Mouse (Mus musculus) kidney, adult 9 months (tissue): ENCODE results near the gene Pbld1.

ENCODE experiments used
- DNase-seq: peaks from one replicate; pipeline ENCODE4 v3.0.0; 2022

Gene Pbld1

GRCm38 (mm10) chr10:63098191-63098590 lies 38.2 kb downstream of the Pbld1 start:
- no peak for DNase-seq

DNA sequence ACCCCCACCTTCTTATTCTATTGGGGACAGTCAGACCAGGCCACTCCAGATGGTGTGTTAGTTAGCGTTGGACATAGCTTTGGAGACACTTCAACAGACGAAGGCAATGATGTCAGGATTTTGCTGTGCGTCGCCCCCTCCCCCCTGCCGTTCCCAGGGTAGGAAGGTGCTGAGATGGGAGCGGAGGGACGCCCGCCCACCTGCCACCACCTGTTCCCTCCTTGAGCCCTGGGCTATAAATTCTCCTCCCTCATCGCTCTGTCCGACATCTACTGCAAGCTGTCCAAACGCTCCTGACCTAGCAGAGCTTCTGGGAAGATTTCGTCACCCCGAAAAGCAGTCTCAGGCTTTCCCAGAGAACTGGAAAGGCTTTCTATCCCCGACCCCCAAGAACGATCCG lies 39.6 kb downstream of the Pbld1 start, which contains the start of gene Atoh7:
Atoh7 (plus strand) TSS at position 131 of the 400 bp plus-strand sequence.
- no peak for DNase-seq

- DNase-seq: no peak
Observed at GRCm38 (mm10) chr10:63099941-63100562, 40.1 kb downstream of the Pbld1 start.

- DNase-seq: no peak
Observed at GRCm38 (mm10) chr10:63100657-63101056, 40.7 kb downstream of the Pbld1 start.

- peak; percentile 42 for DNase-seq
Observed at GRCm38 (mm10) chr10:63113027-63113604, 53.2 kb downstream of the Pbld1 start.

DNA sequence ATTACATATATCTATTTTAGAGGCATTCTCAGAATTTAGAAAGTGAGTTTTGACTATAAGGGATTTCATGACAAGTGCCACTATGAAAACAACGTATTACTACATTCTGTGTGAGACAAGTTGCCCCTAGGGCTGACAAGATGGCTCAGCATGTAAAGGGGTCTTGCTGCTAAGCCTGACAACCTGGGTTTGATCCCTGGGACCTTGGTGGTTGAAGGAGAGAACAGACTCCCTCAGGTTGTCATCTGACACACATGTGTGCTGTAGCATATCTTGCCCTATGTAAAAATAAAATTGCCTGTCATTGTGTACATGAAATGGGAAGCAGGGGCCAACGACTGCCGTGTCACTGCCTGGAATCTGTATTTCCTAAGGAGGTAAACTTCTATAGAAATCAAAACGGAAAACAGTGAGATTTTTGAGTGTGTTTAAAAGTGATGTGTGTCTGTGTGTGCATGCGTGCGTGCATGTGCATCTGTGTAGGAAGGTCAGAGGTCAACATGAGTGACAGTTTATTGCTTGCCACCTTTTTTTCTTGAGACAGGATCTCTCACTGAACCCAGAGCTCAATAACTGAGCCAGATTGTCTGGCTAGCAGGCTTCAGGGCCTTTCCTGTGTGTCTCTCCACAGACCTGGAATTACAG lies 53.9 kb downstream of the Pbld1 start:
- no peak for DNase-seq

- no peak for DNase-seq
Observed at GRCm38 (mm10) chr10:63115881-63116280, 55.9 kb downstream of the Pbld1 start.

- no peak for DNase-seq
Observed at GRCm38 (mm10) chr10:63116376-63116775, 56.4 kb downstream of the Pbld1 start.

DNA sequence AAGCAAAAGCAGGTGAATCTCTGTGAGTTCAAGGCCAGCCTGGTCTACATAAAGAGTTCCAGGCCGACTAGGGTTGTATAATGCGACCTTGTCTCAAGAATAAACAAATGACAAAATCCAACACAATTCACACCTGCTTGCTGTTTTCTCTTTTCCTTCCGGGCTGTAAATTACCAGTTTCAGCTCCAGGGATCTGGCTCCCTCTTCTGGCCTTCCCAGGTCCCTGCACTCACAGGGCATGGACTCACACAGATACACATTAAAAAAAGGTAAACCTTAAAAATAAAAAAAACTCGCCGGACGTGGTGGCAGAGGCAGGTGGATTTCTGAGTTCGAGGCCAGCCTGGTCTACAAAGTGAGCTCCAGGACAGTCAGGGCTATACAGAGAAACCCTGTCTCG lies 57.6 kb downstream of the Pbld1 start:
- no peak for DNase-seq

- no peak for DNase-seq
Observed at GRCm38 (mm10) chr10:63119916-63120315, 60.0 kb downstream of the Pbld1 start.

DNA sequence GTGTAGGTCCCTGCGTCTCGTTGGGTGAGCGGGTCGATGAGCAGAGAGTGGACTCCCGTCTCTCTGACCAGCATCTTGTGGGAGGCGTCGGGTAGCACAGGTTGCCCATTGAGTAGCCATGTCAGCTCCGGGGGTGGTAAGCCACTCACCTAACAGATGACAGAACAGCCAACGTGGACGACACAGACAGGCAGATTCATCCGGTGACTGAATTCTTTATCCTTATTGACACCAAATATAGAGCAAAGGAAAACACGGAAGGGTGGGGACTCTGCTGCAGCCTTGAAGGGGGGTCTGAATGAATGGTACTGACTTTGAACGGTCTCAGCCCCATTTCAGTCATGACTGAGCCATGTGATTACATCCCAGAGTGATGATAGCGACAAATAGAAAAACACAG lies 62.0 kb downstream of the Pbld1 start:
- no peak for DNase-seq

DNA sequence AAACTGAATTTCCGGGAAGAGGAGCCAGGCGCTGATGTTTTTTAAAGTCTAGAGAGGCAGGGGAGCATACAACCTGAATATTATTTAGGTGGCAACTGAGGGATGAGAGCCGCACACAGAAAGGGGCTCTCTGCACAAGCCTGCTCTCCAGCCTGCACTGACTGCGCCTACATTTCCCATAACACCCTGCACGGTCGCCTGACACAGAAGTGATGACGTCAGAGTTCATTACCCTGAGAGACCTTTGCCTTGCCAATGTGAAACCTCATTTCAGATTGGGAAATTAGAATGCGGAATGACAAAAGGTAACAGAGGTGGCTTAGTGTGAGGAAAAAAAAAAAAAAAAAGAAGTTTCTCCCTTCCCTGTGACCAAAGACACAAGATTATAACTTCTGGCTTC lies 62.6 kb downstream of the Pbld1 start:
- DNase-seq: peak; percentile 82

DNA sequence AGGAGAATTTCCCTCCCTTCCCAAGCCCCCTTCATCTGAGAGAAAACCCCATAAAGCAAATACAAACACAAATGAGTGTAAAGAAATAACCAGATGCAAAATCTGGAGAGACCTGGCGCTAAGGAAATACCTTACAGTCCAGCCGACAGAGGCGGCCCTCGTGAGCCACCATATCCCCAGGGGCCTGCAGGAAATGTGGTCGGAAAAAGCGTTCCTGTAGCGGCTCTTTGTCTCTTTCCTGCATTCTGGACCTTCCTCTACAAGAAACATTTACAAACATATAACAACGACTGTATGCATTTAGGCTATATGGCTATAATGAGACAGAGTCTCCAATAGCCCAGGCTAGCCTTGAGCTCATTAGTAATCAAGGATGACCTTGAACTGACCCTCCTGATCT lies 63.2 kb downstream of the Pbld1 start:
- DNase-seq: no peak

DNA sequence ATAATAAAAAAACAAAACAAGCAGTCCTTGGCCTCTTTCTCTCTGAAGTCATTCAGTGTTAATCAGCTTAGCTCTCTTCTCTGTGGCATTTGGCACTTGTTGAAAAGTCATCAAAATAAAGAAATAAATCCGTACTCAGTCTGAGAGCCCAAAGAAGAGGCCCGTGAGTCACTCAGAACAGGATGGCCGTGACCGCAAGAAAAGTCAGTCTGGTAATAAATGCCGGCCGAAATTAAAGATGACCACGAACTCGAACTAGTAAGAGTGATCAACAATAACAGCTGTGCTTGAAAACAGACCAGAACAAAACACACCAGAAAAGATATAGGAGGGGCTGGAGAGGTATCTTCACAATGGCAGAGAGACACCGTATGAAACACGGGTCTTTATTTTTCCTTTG lies 64.1 kb downstream of the Pbld1 start:
- no peak for DNase-seq

GRCm38 (mm10) chr10:63125343-63125742 lies 65.4 kb downstream of the Pbld1 start:
- peak; percentile 16 for DNase-seq

GRCm38 (mm10) chr10:63126116-63126515 lies 66.2 kb downstream of the Pbld1 start:
- DNase-seq: no peak

DNA sequence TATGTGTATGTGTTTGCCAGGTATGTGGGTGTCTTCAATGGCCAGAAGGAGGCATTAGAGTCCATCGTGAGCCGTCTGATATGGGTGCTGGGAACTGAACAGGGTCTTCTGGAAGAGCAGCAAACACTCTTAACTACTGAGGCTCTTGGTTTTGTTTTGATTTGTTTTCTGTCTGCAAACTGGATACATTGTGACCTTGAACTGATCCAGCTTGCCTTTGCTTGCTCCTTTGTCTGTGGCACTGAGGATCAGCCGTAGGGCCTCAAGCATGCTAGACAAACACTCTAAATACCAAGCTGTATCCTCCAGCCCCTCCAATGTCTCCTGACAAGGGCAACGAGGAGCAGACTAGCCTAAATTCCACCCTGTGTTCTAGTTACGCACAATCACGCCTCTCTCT lies 67.2 kb downstream of the Pbld1 start:
- DNase-seq: no peak
